Mouse (Mus musculus) layer of hippocampus, adult 9-11 months (tissue): ENCODE measurements around the gene Ccdc186.
A peak's percentile ranks its signal among the peaks of the same experiment; 100 is the strongest.
"Not testable (repeated sequence)": the region's sequence is repeated elsewhere in the genome, so short reads cannot be mapped to it uniquely, and the experiment has no call there.

ENCODE experiments used
- DNase-seq: peaks from one replicate; pipeline ENCODE4 v3.0.0; 2022

The Ccdc186 gene

DNA sequence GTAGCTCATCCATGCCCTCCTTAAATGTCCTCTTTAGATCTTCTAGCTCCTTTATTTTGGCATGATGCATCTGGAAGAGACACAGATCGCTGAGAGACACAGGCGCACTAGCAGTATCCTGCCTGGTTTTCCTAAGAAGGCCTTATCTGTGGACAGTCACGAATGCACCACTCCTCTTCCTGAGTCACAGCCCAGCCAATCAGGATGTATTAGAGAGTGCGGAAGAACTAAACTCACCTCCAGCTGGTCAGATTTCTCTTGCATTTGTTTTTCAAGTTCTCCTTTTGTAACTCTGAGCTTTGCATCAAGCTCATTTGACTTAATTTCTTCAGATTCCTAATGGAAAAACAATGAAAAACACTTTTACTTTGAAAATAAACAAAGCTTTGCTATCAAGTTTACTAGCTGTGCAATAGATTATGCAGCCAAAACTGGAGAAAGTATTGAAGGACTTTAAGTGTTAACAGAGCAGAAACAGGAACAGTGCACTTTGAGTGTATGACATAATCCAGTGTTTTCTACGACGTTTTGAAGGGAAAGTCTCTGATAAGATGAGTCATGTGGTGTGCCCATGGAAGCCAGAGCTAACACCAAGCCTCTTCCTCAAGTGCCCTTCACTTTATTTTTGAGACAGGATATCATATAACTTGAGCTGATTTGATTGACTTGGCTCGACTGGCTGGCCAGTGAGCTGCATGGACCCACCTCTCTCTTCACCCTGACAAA, 20.9 kb downstream of the Ccdc186 start:
- DNase-seq, result no peak

DNA sequence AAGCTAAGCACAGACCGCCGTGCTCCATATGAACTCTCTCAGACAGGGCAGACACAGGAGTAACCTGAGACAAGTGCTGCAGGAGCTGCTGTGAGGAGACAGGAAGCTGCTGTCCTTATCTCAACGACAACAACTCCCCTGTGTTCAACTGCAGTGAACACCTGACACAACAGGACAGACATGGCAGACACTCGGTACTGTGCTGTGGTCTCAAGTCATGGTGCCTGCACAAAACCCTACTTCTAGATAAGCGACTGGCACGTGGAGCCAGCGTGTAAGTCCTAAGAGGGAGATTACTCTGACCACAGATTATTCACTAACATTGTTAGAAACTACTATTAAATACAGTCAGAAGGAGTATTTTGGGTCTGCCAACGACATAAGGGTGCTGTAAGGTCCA, 21.8 kb downstream of the Ccdc186 start:
- DNase-seq, result no peak

DNA sequence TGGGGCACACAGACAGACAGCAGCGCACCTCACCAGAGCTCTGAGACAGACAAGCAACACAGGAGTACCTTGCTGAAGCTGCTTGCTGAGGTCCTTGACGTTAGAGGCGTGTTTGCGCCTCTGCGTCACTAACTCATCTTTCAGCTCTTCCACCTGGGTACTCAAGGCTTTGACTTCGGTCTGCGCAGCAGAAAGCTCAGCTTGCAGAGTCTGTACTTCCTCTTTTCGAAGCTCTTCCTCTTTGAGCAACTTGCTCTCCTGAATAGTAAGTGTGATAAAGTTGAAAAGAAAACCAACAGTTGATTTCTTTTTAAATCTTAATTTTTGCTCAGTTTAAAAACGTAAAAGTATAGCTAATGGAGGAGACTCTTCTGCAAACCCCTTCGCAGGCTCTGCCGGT, 24.6 kb downstream of the Ccdc186 start:
- no peak for DNase-seq

DNA sequence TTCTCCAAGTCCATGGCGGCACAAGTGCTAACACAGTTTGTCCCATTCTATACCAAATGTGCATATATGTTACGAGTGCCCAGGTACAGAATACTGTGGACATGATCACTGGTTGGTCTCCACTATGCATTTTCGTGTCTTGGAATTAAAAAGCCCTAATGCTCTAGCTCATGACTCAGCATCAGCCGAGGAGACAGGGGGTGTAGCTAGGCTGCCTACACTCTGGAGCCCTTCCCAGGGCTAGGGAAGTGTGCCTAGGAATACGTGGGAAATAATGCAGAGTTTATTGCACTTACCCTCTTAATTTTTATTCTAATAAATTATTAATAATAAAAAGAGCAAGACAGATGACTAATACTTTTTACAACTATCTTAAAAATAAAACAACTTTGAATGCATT, 33.0 kb downstream of the Ccdc186 start:
- DNase-seq, result peak; percentile 30

DNA sequence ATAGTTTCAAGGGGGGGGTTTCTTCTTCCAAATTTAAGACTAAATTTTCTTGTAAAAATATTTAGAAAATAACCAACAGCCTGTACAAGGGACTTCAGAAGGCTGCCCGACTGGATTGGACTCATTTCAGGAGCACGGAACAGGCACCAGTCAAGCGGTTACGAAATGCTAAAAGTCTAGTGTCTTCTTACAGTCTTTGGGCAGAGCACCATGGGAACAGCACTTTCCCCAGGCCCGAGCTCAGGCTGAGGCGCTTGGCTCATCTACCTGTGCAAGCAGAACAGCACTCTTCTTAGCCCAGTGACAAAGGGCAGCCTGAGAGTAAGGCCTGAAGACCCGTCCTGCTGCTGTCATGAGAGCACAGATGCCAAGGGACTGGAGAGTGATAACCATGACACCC, 34.1 kb downstream of the Ccdc186 start:
- no peak for DNase-seq

DNA sequence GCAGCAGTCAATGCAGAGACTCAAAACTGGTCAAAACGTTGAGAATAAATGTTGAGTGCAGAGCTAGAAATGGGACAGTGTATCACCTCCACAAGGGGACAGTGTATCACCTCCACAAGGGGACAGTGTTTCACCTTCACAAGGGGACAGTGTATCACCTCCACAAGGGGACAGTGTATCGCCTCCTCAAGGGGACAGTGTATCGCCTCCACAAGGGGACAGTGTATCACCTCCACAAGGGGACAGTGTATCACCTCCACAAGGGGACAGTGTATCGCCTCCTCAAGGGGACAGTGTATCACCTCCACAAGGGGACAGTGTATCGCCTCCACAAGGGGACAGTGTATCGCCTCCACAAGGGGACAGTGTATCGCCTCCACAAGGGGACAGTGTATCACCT, 43.5 kb downstream of the Ccdc186 start:
- DNase-seq, result not testable (repeated sequence)

DNA sequence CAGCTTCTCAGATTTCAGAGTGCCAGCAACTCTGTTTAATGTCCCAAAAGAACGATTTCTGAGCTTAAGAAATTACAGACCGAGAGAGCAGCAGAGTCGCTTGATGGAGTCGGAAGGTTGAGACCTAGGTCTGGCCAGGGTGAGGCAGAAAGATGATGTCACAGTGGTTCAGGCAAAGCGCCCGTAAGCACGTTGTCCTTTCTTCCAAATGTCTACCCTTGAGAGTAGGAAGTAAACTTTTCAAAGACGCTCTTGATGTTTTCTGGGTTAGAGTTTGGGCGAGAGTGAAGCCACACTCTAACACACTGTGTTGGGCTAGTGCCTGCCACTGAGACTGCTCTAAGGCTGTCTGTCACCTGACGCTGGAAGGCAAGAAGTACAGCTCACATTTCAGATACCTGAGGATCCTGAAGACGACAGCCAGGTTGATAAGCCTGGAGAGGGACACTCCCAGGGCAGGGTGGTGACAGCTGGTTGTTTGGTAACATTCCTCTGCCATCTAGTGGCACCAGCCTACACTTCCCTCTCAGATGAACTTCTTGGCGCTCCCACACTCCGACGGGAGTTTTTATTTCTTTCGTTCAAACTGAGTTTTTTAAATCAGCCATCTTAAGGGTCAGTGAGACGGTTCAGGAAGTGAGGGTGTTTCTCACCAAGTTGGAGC, 45.1 kb downstream of the Ccdc186 start:
- peak; percentile 55 for DNase-seq

DNA sequence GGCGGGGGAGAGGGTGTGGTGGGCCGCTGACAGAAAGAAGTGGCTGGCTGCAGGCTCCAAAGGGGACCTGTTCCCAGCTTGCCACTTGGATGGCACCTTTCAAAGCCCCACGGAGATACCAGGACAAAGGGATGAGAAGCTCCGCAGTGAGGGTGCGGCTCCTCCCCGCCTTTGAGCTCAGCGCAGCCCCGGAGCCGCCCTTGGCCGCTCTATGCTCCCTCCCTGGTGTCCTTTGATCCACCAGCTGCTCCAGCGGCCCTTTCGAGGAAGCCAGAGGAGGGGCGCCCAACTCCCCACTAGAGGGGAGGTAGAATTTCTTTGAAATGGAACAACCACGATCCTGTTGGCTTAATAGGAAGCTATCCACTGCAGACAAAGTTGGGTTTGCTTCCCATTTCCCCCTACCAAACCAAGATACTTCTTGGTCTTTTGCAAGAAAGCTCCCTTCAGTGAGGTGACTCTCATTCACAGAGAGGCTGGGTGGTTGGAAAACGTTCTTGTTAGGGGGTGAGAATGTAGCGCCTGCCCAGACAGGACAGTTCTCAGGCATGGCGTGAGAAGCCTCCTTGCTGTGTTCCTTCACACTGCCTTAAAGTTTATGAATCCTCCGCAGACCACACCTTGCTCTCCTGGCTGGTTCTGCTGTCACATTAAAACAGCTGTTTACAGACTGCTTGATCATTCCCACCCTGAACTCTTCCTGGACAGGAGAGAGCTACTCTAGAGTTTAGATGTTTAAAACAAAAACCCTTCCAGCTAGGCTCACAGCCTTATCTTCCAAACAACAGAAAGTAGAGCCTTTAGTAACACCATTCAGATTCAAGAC, 45.9 kb downstream of the Ccdc186 start:
- no peak for DNase-seq

DNA sequence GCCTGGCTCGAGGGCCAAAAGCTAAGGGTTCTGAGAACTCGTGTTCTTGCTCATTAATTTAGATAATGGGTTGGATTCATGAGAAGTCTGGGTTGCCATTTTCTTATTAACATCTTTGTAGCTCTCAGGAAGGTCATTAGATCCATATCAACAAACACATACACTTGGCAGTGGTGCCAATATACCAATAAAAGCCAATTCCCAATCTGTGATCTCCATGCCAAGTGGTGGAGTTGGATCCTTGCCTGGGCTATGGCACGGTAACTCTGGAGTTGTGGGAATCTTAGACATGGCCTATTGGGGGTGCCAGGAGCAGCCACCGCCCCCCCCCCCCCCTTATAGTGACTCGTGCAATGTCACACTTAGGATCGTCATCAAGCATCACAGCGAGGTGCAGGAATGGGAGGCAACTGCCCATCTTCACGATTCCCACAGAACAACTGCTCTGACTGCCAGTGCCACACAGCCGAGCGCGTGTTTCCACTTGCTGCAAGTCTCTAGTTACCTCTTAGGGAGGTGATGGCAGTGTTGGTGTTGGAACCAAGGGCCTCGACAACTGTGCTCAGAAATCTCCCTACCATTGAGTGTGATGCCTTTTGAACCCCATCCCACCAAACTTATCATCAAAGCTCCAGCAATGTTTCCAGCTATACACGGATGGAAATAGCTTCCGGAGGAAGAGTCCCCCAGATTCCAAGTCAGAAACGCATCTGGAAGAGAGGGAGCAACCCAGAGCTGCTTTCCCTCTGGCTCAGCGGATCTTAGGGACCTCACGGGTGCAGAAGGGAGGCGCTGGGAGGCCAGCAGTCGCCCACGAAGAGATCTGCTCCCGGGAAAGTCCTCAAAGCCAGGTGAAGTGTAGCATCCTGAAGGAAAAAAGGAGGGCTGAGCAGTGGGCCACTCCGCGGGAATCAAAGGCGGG, 46.8 kb downstream of the Ccdc186 start:
- no peak for DNase-seq

DNA sequence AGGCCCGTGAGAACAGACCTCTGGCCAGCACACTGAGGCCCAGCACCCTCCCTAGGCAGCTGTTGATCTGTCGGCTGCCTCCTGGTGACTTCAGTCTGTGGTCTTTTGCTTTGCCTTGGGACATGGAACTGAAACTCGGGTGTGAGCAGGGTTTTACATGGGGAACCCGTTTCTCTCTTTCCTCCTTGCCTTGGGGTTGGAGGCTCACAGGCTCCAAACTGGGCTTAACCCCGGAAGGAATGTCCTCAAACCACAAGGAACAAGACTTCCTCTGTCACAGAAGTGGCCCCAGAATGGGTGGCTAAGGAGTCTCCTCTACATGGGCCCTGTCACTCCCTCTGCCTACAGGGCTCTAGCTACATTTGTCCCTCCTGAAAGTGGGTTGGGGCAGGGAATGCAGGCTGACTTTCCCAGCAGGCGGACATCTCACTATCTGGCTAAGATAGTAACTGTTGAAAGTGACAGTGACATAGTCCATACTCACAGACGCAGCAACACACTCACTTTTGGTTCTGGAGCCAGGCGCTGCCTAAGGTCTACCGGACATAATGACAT, 47.5 kb downstream of the Ccdc186 start:
- DNase-seq, result peak; percentile 63

DNA sequence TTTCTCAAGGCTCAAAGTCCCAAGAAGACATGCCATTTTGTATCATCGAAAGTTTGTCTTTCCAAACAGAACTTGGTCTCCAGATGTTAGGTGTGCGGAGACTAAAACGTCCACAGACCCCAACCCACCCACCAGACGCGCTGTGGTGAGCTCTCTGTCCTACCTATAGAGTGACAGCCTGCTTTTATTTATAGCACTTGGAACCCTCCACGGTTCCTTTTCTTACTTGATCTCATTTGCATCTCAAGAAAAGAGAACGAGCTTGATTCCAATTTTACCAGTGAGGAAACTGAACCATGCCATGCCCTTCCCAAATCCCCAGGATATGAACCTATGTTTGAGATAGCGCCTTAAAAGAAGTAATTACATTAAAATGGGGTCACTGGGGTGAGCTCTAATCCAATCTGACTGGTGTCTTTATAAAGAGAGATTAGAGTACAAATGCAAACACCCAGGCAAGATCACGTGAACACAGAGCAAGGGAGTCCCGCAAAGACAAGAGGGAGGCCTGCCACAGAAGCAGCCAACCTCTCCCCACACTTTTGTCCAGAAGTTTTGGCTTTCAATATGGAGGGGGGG, 48.5 kb downstream of the Ccdc186 start:
- DNase-seq, result no peak

DNA sequence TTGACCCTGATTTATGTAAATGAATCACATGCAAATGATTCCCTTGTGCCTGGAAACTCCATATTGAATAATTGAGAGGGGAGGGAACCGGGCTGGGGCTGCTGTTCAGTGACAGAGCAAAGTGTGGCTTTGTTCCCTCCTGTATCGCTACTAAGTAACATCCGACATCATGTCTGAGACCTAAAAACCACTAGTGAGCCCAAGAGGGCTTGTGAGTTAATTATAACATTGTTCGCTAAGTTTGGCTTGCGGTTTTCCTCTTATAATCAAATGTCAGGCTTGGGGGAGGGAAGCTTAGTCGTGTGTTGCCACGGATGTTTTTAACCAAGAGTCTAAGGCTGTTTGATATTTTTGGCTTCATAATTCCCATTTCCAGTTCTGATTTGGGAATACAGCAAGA, 49.8 kb downstream of the Ccdc186 start:
- no peak for DNase-seq

DNA sequence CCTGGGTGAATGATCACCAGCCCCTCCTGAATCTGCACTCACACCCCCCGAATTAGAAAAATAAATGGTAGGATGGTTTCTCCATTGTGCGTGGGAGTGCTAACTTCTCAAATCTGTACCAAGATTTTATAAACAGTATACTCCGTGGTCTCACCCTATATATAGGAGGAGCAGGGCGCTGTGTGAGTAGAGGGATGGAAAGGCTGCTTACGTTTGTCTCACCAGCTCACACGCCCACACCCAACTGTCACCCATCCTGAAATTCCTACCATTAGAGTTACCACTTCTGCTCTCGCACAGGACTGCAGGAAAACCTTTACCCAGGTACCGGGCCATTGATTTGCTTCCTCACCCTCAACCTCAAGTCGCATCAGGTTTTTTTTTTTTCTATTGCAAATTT, 53.0 kb downstream of the Ccdc186 start:
- DNase-seq, result no peak

DNA sequence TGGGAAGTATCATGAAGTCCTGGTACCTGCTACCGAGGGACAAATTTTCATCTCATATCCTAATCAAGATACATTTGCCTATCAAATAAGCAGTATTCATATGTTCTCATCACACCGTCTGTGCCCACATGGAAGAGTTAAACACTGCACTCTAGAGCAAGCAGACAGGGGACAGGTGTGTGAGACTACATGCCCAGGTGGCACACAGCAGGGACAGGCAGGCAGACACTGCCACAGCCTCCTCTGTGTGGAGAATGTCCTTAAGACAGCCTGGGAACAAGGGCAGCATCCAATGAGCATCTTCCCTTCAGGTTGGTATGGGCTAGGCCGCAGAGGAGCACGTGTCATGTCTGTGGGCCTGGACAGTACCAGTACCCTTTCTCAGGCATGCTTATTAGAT, 59.3 kb downstream of the Ccdc186 start:
- DNase-seq, result no peak

DNA sequence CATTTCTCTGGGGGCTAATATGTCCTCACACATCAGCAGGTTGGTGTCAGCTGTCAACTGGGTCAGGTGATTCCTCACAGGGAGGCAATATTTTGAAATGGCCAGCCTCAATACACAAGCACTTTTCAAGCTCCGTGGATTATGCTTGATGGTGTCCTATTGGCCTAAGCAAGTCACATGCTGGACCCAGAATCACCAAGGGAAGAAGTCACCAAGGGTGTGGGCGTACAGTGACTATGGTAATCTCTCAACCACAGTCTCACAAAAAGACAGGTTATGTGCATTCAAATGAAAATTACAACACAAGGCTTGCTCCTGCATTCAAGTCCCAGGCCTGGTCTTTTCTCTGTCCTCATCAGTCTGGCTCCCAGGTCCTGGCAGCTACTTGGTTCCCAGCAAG, 60.3 kb downstream of the Ccdc186 start:
- no peak for DNase-seq

DNA sequence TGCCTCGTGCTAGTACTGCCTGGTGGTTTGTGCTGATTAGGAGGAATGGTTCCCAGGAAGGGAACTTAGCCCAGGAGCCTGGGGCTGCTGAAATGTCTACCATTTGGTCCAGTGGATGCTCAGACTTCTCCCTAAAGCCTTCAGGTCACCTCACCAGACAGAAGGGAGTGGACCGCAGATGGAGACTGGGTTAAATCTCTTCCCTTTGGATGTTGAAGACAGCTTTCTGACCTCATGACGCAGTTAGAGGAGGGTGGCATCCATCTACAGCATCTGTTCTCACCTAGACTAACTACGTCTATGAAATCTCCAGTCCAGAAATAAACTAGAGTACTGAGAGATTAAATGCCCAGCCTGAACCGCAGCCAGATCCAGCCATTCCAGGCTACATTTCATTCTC, 60.9 kb downstream of the Ccdc186 start:
- no peak for DNase-seq

DNA sequence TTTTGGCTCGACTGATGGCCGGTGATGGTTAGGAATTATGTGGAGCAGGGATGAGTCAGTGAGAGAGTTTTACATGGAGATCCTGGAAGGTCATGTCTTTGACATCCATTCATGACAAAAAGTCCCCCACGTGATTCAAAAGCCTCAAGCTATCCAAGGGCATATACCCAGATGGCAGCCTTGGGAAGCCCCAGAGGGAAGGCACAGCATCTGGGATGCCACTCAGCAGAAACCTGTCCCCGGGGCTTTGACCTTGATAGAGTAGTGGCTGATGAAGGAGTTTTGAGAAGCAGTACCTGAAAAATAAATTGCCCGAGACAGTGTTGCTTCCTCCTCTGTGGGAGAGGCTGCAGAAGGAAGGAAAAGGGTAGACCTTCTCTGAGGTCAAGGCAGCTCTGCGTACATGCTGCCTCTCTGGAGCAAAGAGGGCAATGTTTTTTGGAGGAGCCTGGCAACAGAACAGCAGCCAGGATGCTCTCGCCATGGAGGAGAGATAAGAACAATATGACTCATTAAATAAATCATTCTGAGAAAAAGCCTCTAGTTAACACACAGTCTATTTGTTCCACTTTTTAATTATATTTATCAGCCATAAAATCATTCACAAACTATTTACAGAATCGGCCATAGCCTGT, 61.6 kb downstream of the Ccdc186 start:
- no peak for DNase-seq

DNA sequence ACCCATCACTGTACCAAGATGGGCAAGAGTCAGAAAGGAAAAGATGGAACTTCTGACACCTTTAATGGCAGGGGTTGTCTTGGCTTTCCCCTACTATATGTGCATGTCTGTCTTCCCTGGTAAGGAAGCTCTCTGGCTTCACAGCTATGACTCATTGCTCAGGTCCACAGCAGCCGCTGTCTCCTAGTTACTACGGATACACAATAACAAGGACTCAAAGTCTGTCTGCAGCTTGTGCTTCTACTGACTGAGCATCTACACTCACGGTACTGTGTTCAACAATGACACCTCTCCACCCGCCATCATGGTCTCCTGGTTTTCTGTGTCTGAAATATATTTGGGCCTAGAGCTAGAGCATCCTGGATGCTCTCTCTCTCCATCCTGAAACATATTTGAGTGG, 62.2 kb downstream of the Ccdc186 start:
- no peak for DNase-seq

DNA sequence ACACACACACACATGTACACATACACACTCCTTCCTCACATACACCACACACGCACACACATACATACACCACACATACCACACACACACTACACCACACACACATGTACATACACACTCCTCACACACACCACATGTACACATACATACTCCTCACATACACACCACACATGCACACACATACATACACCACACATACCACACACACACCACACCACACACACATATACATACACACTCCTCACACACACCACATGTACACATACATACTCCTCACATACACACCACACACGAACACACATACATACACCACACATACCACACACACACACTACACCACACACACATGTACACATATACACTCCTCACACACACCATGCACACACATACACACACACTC, 63.7 kb downstream of the Ccdc186 start:
- no peak for DNase-seq

DNA sequence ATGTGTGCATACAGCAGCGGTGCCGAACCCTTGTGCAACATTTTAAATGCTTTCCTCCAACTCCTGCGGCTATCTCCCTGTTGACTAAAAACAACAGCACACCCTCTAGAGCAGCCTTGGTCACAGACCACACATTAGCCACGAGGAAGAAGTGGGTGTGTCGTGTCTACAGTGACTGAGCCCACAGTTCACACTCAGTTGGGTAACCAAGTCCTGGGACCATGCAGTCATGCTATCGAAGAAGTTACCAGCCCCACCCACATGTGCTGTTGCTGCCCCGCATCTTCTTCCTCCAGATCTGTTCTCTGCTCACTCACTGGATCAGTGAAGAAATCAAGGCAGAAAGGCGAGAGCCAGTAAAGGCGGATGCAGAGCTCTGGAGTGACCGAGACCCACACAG, 65.6 kb downstream of the Ccdc186 start:
- DNase-seq, result peak; percentile 49

DNA sequence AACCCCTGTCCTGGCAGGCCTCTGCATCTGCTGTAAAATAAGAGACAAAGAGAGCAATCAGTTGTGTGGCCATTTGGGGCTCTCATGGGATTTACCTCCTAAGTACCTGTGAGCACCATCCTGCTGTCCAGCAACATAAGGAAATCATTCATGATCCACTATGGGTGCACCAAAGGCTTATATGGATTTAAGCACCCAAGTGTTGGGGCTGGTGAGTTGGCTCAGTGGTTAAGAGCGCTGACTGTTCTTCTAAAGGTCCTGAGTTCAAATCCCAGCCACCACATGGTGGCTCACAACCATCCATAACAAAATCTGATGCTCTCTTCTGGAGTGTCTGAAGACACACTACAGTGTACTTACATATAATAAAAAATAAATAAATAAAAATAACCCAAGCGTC, 67.5 kb downstream of the Ccdc186 start:
- not testable (repeated sequence) for DNase-seq

DNA sequence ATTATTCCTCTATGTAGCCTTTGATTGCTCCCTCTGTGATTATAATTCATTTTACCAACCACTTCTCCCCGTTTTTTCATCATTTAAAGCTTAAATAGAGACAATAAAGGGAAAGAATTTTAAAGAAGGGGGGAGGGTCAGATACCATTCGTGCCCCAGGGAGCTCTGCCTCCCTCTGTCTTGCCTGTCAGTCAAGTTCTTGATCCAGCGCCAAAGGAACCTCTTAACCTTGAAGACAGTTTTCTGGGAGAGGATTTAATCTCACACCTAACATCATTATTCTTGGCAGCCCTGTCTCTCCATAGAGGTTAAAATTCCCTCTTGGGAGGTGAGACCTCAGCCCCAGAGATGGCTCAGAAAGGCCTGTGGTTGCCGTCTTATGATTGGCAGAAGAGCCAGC, 71.3 kb downstream of the Ccdc186 start:
- DNase-seq, result no peak
